Mouse (Mus musculus): ENCODE results near the gene Aloxe3. TPM values are rescaled to one million over a fixed set of nuclear protein-coding genes. Genes with fewer than 3 reads are reported as not detected.

Aloxe3 gene
- polyA plus RNA-seq, 1 experiment, result not detected

- TF ChIP-seq CTCF (IDR thresholded peaks at IDR 0.05; ENCODE audit: low read depth, low read length), result no peak
- no peak for TF ChIP-seq POLR2A (IDR thresholded peaks at IDR 0.05; ENCODE audit: borderline replicate concordance, low read depth, low read length)
- no peaks in the 10 kb centered on the region for H3K4me1 ChIP-seq (ENCODE audit: control insufficient read depth, insufficient read depth, low read length)
These were observed 31.1 kb downstream of the Aloxe3 start, which contains the start of gene Alox12b for GRCm38 (mm10) chr11:69156800-69157199. TSS of gene Alox12b (plus strand) at chr11:69156989.

GRCm38 (mm10) chr11:69169313-69169712 is 43.6 kb downstream of the Aloxe3 start:
- no peaks in the 10 kb centered on the region for H3K4me1 ChIP-seq (ENCODE audit: control insufficient read depth, insufficient read depth, low read length)
- no peak overlapping the region for H3K27ac ChIP-seq (ENCODE audit: insufficient read depth, low read depth, low read length)
- H3K4me3 ChIP-seq (ENCODE audit: insufficient read depth, low read length), result no peak overlapping the region
- TF ChIP-seq CTCF (IDR thresholded peaks at IDR 0.05; ENCODE audit: low read depth, low read length) (no peak), POLR2A (IDR thresholded peaks at IDR 0.05; ENCODE audit: borderline replicate concordance, low read depth, low read length) (no peak)

More at GRCm38 (mm10) chr11:69156800-69157199, 31.1 kb downstream of the Aloxe3 start, which contains the start of gene Alox12b:
- Histone ChIP-seq H3K4me3 (ENCODE audit: insufficient read depth, low read length) (no peak within 1 kb of the TSS), H3K27ac (ENCODE audit: insufficient read depth, low read depth, low read length) (no peak within 1 kb of the TSS)

- Histone ChIP-seq H3K4me1 (ENCODE audit: control insufficient read depth, insufficient read depth, low read length) (no peaks in the 10 kb centered on the region), H3K27ac (ENCODE audit: insufficient read depth, low read depth, low read length) (no peak overlapping the region), H3K4me3 (ENCODE audit: insufficient read depth, low read length) (no peak overlapping the region)
- TF ChIP-seq POLR2A (IDR thresholded peaks at IDR 0.05; ENCODE audit: borderline replicate concordance, low read depth, low read length), result no peak
- TF ChIP-seq CTCF (IDR thresholded peaks at IDR 0.05; ENCODE audit: low read depth, low read length), result peak; percentile 90
These were observed 45.9 kb downstream of the Aloxe3 start for GRCm38 (mm10) chr11:69171626-69172025.

- H3K27ac ChIP-seq (ENCODE audit: insufficient read depth, low read depth, low read length), result no peak overlapping the region
- no peaks in the 10 kb centered on the region for H3K4me1 ChIP-seq (ENCODE audit: control insufficient read depth, insufficient read depth, low read length)
- H3K4me3 ChIP-seq (ENCODE audit: insufficient read depth, low read length), result no peak overlapping the region
- TF ChIP-seq CTCF (IDR thresholded peaks at IDR 0.05; ENCODE audit: low read depth, low read length) (no peak), POLR2A (IDR thresholded peaks at IDR 0.05; ENCODE audit: borderline replicate concordance, low read depth, low read length) (no peak)
These were observed 46.9 kb downstream of the Aloxe3 start for GRCm38 (mm10) chr11:69172606-69173005.

- Histone ChIP-seq H3K4me1 (ENCODE audit: control insufficient read depth, insufficient read depth, low read length) (no peaks in the 10 kb centered on the region), H3K27ac (ENCODE audit: insufficient read depth, low read depth, low read length) (no peak overlapping the region), H3K4me3 (ENCODE audit: insufficient read depth, low read length) (no peak overlapping the region)
- TF ChIP-seq CTCF (IDR thresholded peaks at IDR 0.05; ENCODE audit: low read depth, low read length) (no peak), POLR2A (IDR thresholded peaks at IDR 0.05; ENCODE audit: borderline replicate concordance, low read depth, low read length) (no peak)
These were observed 49.0 kb downstream of the Aloxe3 start for GRCm38 (mm10) chr11:69174722-69175121.

GRCm38 (mm10) chr11:69178525-69178924 is 52.8 kb downstream of the Aloxe3 start:
- no peak for TF ChIP-seq POLR2A (IDR thresholded peaks at IDR 0.05; ENCODE audit: borderline replicate concordance, low read depth, low read length)
- H3K4me1 ChIP-seq (ENCODE audit: control insufficient read depth, insufficient read depth, low read length), result no peaks in the 10 kb centered on the region
- no peak overlapping the region for H3K27ac ChIP-seq (ENCODE audit: insufficient read depth, low read depth, low read length)
- no peak overlapping the region for H3K4me3 ChIP-seq (ENCODE audit: insufficient read depth, low read length)

- H3K27ac ChIP-seq (ENCODE audit: insufficient read depth, low read depth, low read length), result no peak overlapping the region
- H3K4me1 ChIP-seq (ENCODE audit: control insufficient read depth, insufficient read depth, low read length), result no peaks in the 10 kb centered on the region
- TF ChIP-seq POLR2A (IDR thresholded peaks at IDR 0.05; ENCODE audit: borderline replicate concordance, low read depth, low read length) (no peak), CTCF (IDR thresholded peaks at IDR 0.05; ENCODE audit: low read depth, low read length) (no peak)
- no peak overlapping the region for H3K4me3 ChIP-seq (ENCODE audit: insufficient read depth, low read length)
These were observed 53.8 kb downstream of the Aloxe3 start for GRCm38 (mm10) chr11:69179512-69179911.

GRCm38 (mm10) chr11:69180120-69180519 is 54.4 kb downstream of the Aloxe3 start:
- TF ChIP-seq POLR2A (IDR thresholded peaks at IDR 0.05; ENCODE audit: borderline replicate concordance, low read depth, low read length) (no peak), CTCF (IDR thresholded peaks at IDR 0.05; ENCODE audit: low read depth, low read length) (no peak)
- no peak overlapping the region for H3K4me3 ChIP-seq (ENCODE audit: insufficient read depth, low read length)
- no peak overlapping the region for H3K27ac ChIP-seq (ENCODE audit: insufficient read depth, low read depth, low read length)

GRCm38 (mm10) chr11:69185031-69185430 is 59.3 kb downstream of the Aloxe3 start:
- Histone ChIP-seq H3K4me1 (ENCODE audit: control insufficient read depth, insufficient read depth, low read length) (no peaks in the 10 kb centered on the region), H3K4me3 (ENCODE audit: insufficient read depth, low read length) (no peak overlapping the region), H3K27ac (ENCODE audit: insufficient read depth, low read depth, low read length) (no peak overlapping the region)
- no peak for TF ChIP-seq POLR2A (IDR thresholded peaks at IDR 0.05; ENCODE audit: borderline replicate concordance, low read depth, low read length)
- TF ChIP-seq CTCF (IDR thresholded peaks at IDR 0.05; ENCODE audit: low read depth, low read length), result no peak

More at GRCm38 (mm10) chr11:69180120-69180519, 54.4 kb downstream of the Aloxe3 start:
- no peaks in the 10 kb centered on the region for H3K4me1 ChIP-seq (ENCODE audit: control insufficient read depth, insufficient read depth, low read length)

GRCm38 (mm10) chr11:69185936-69186335 is 60.2 kb downstream of the Aloxe3 start:
- no peak overlapping the region for H3K27ac ChIP-seq (ENCODE audit: insufficient read depth, low read depth, low read length)
- TF ChIP-seq CTCF (IDR thresholded peaks at IDR 0.05; ENCODE audit: low read depth, low read length) (no peak), POLR2A (IDR thresholded peaks at IDR 0.05; ENCODE audit: borderline replicate concordance, low read depth, low read length) (no peak)
- H3K4me3 ChIP-seq (ENCODE audit: insufficient read depth, low read length), result no peak overlapping the region
- no peaks in the 10 kb centered on the region for H3K4me1 ChIP-seq (ENCODE audit: control insufficient read depth, insufficient read depth, low read length)

GRCm38 (mm10) chr11:69192840-69193239 is 67.1 kb downstream of the Aloxe3 start:
- TF ChIP-seq CTCF (IDR thresholded peaks at IDR 0.05; ENCODE audit: low read depth, low read length) (no peak), POLR2A (IDR thresholded peaks at IDR 0.05; ENCODE audit: borderline replicate concordance, low read depth, low read length) (no peak)
- H3K4me1 ChIP-seq (ENCODE audit: control insufficient read depth, insufficient read depth, low read length), result no peaks in the 10 kb centered on the region; the same call in 1 of the 2 replicates
- H3K4me3 ChIP-seq (ENCODE audit: insufficient read depth, low read length), result no peak overlapping the region
- no peak overlapping the region for H3K27ac ChIP-seq (ENCODE audit: insufficient read depth, low read depth, low read length)
